Mouse (Mus musculus): ENCODE measurements at regions not wholly inside any gene's neighbourhood (a gene's known extent, or its start where the extent isn't known, plus 50 kb on each side); places are given as distances from the start of the nearest gene placed in this dataset.

- Histone ChIP-seq H3K27ac (replicated peaks; ENCODE audit: low read depth, low read length) (peak overlapping the region; percentile 55), H3K4me1 (ENCODE audit: control insufficient read depth, insufficient read depth, insufficient read length, low read length) (peaks cover 12% of the 10 kb centered on the region), H3K4me3 (ENCODE audit: insufficient read depth, low read depth, low read length) (no peak overlapping the region)
These were observed 78.9 kb upstream of the Gm9887 start for GRCm38 (mm10) chr12:69451110-69451509.

GRCm38 (mm10) chr12:69447962-69448767, 75.9 kb upstream of the Gm9887 start:
- H3K4me1 ChIP-seq (ENCODE audit: control insufficient read depth, insufficient read depth, insufficient read length, low read length): peaks cover 14% of the 10 kb centered on the region
- H3K27ac ChIP-seq (replicated peaks; ENCODE audit: low read depth, low read length): peak overlapping the region; percentile 73
- peak overlapping the region; percentile 52; the same call in 1 of the 2 replicates for H3K4me3 ChIP-seq (ENCODE audit: insufficient read depth, low read depth, low read length)

GRCm38 (mm10) chr12:69447322-69447827, 75.1 kb upstream of the Gm9887 start:
- peak overlapping the region; percentile 52 for H3K4me3 ChIP-seq (ENCODE audit: insufficient read depth, low read depth, low read length)
- peak overlapping the region; percentile 73 for H3K27ac ChIP-seq (replicated peaks; ENCODE audit: low read depth, low read length)
- peaks cover 14% of the 10 kb centered on the region for H3K4me1 ChIP-seq (ENCODE audit: control insufficient read depth, insufficient read depth, insufficient read length, low read length)

GRCm38 (mm10) chr12:69446468-69447321, 74.4 kb upstream of the Gm9887 start:
- peak overlapping the region; percentile 52 for H3K4me3 ChIP-seq (ENCODE audit: insufficient read depth, low read depth, low read length)
- H3K27ac ChIP-seq (replicated peaks; ENCODE audit: low read depth, low read length): peak overlapping the region; percentile 73
- H3K4me1 ChIP-seq (ENCODE audit: control insufficient read depth, insufficient read depth, insufficient read length, low read length): peaks cover 14% of the 10 kb centered on the region

GRCm38 (mm10) chr12:69446085-69446467, 73.8 kb upstream of the Gm9887 start:
- H3K27ac ChIP-seq (replicated peaks; ENCODE audit: low read depth, low read length): peak overlapping the region; percentile 73
- peak overlapping the region; percentile 52 for H3K4me3 ChIP-seq (ENCODE audit: insufficient read depth, low read depth, low read length)
- H3K4me1 ChIP-seq (ENCODE audit: control insufficient read depth, insufficient read depth, insufficient read length, low read length): peaks cover 13% of the 10 kb centered on the region

- no peak overlapping the region for H3K27ac ChIP-seq (replicated peaks; ENCODE audit: low read depth, low read length)
- no peak overlapping the region for H3K4me3 ChIP-seq (ENCODE audit: insufficient read depth, low read depth, low read length)
- H3K4me1 ChIP-seq (ENCODE audit: control insufficient read depth, insufficient read depth, insufficient read length, low read length): peaks cover 10% of the 10 kb centered on the region
These were observed 70.1 kb upstream of the Gm9887 start for GRCm38 (mm10) chr12:69442321-69442720.

GRCm38 (mm10) chr12:69441764-69442163, 69.5 kb upstream of the Gm9887 start:
- H3K27ac ChIP-seq (replicated peaks; ENCODE audit: low read depth, low read length): no peak overlapping the region
- peaks cover 6% of the 10 kb centered on the region; the same call in 1 of the 2 replicates for H3K4me1 ChIP-seq (ENCODE audit: control insufficient read depth, insufficient read depth, insufficient read length, low read length)

GRCm38 (mm10) chr12:69438271-69438670, 66.0 kb upstream of the Gm9887 start:
- Histone ChIP-seq H3K27ac (replicated peaks; ENCODE audit: low read depth, low read length) (no peak overlapping the region), H3K4me3 (ENCODE audit: insufficient read depth, low read depth, low read length) (no peak overlapping the region), H3K4me1 (ENCODE audit: control insufficient read depth, insufficient read depth, insufficient read length, low read length) (no peaks in the 10 kb centered on the region)

More at GRCm38 (mm10) chr12:69441764-69442163, 69.5 kb upstream of the Gm9887 start:
- no peak overlapping the region for H3K4me3 ChIP-seq (ENCODE audit: insufficient read depth, low read depth, low read length)

- H3K27ac ChIP-seq (replicated peaks; ENCODE audit: low read depth, low read length): no peak overlapping the region; the same call in 1 of the 2 replicates
These were observed 64.7 kb upstream of the Gm9887 start for GRCm38 (mm10) chr12:69436839-69437501.

GRCm38 (mm10) chr12:69434315-69434714, 62.1 kb upstream of the Gm9887 start:
- Histone ChIP-seq H3K4me3 (ENCODE audit: insufficient read depth, low read depth, low read length) (no peak overlapping the region), H3K4me1 (ENCODE audit: control insufficient read depth, insufficient read depth, insufficient read length, low read length) (no peaks in the 10 kb centered on the region), H3K27ac (replicated peaks; ENCODE audit: low read depth, low read length) (no peak overlapping the region)

More at GRCm38 (mm10) chr12:69436839-69437501, 64.7 kb upstream of the Gm9887 start:
- Histone ChIP-seq H3K4me3 (ENCODE audit: insufficient read depth, low read depth, low read length) (no peak overlapping the region), H3K4me1 (ENCODE audit: control insufficient read depth, insufficient read depth, insufficient read length, low read length) (no peaks in the 10 kb centered on the region)

- Histone ChIP-seq H3K27ac (replicated peaks; ENCODE audit: low read depth, low read length) (no peak overlapping the region), H3K4me1 (ENCODE audit: control insufficient read depth, insufficient read depth, insufficient read length, low read length) (no peaks in the 10 kb centered on the region), H3K4me3 (ENCODE audit: insufficient read depth, low read depth, low read length) (no peak overlapping the region)
These were observed 59.8 kb upstream of the Gm9887 start for GRCm38 (mm10) chr12:69432086-69432485.

- Histone ChIP-seq H3K4me3 (ENCODE audit: insufficient read depth, low read depth, low read length) (no peak overlapping the region), H3K27ac (replicated peaks; ENCODE audit: low read depth, low read length) (no peak overlapping the region), H3K4me1 (ENCODE audit: control insufficient read depth, insufficient read depth, insufficient read length, low read length) (peaks cover 15% of the 10 kb centered on the region)
These were observed 55.9 kb upstream of the Gm9887 start for GRCm38 (mm10) chr12:69428108-69428507.

GRCm38 (mm10) chr12:69425610-69426009, 53.4 kb upstream of the Gm9887 start:
- H3K4me3 ChIP-seq (ENCODE audit: insufficient read depth, low read depth, low read length): no peak overlapping the region

GRCm38 (mm10) chr12:69424971-69425370, 52.7 kb upstream of the Gm9887 start:
- H3K4me1 ChIP-seq (ENCODE audit: control insufficient read depth, insufficient read depth, insufficient read length, low read length): peaks cover 23% of the 10 kb centered on the region
- peak overlapping the region; percentile 87 for H3K27ac ChIP-seq (replicated peaks; ENCODE audit: low read depth, low read length)
- H3K4me3 ChIP-seq (ENCODE audit: insufficient read depth, low read depth, low read length): no peak overlapping the region

More at GRCm38 (mm10) chr12:69425610-69426009, 53.4 kb upstream of the Gm9887 start:
- H3K27ac ChIP-seq (replicated peaks; ENCODE audit: low read depth, low read length): peak overlapping the region; percentile 70
- H3K4me1 ChIP-seq (ENCODE audit: control insufficient read depth, insufficient read depth, insufficient read length, low read length): peaks cover 23% of the 10 kb centered on the region

Data from brown adipose tissue, adult 24 weeks (tissue).